Mouse (Mus musculus) left cerebral cortex, adult 2 months (tissue): ENCODE data around the gene Slc17a2. TPM values are rescaled to one million over a fixed set of nuclear protein-coding genes. Genes with fewer than 3 reads are reported as not detected.

Source experiments
- DNase-seq, 2 experiments: peaks; one replicate each; pipeline ENCODE4 v3.0.0; 2021 to 2022; ENCODE audit warnings: low spot score in 2 of 2, mixed read lengths in 1 of 2; ENCODE audit errors: extremely low spot score in 1 of 2
- H3K27ac ChIP-seq: fragments of 200-600 bp; 2 replicates; pipeline ENCODE4 v1.8.1; 2022
- H3K4me3 ChIP-seq: fragments of 200-600 bp; 2 replicates; pipeline ENCODE4 v1.8.1; 2022
- CTCF ChIP-seq: fragments of 200-600 bp; IDR thresholded peaks from 2 replicates; pipeline ENCODE4 v1.8.1; 2022; ENCODE audit warnings: antibody characterized with exemption, mild to moderate bottlenecking, moderate library complexity
- intact Hi-C: fragments of 180-260 bp; cut with DNase I; formaldehyde crosslinking; loops from one replicate; pipeline ENCODE4 v1.15.1; 2025
- total RNA-seq, 2 experiments: library from RNA; stranded (reverse); gene quantifications; 2 replicates each; pipeline ENCODE4 v1.2.3; 2021

Slc17a2 gene
- total RNA-seq, 2 experiments from 2014 or later: not detected

GRCm38 (mm10) chr13:23804532-23804931 is 2.3 kb upstream of the Slc17a2 start:
- no peak for TF ChIP-seq CTCF
- Histone ChIP-seq H3K4me3 (no peak overlapping the region), H3K27ac (no peak overlapping the region)
- DNase-seq: no peak
- intact Hi-C loops: no loop called here

- no peak overlapping the region for H3K27ac ChIP-seq
- TF ChIP-seq CTCF: no peak; the same call in 1 of the 2 replicates
- no peak for DNase-seq
- H3K4me3 ChIP-seq: no peak overlapping the region
- intact Hi-C loops: no loop called here
Observed at GRCm38 (mm10) chr13:23816148-23816547, 9.4 kb downstream of the Slc17a2 start.

GRCm38 (mm10) chr13:23820179-23820940 is 13.6 kb downstream of the Slc17a2 start:
- no peak for DNase-seq
- no peak overlapping the region for H3K4me3 ChIP-seq
- intact Hi-C loops: no loop called here

GRCm38 (mm10) chr13:23822213-23822612 is 15.4 kb downstream of the Slc17a2 start:
- Histone ChIP-seq H3K27ac (no peak overlapping the region), H3K4me3 (no peak overlapping the region)
- no peak for DNase-seq
- intact Hi-C loops: no loop called here
- TF ChIP-seq CTCF: no peak

More at GRCm38 (mm10) chr13:23820179-23820940, 13.6 kb downstream of the Slc17a2 start:
- TF ChIP-seq CTCF: no peak
- H3K27ac ChIP-seq: no peak overlapping the region

GRCm38 (mm10) chr13:23826606-23827005 is 19.8 kb downstream of the Slc17a2 start:
- no peak for TF ChIP-seq CTCF

GRCm38 (mm10) chr13:23833053-23833452 is 26.3 kb downstream of the Slc17a2 start:
- peak; percentile 77 for TF ChIP-seq CTCF
- no peak for DNase-seq
- H3K27ac ChIP-seq: no peak overlapping the region
- no peak overlapping the region for H3K4me3 ChIP-seq
- intact Hi-C loops: loop anchor here (5.0 kb wide), 4 partner anchors 119 to 484 kb away; no protein-coding TSS in a partner anchor

More at GRCm38 (mm10) chr13:23826606-23827005, 19.8 kb downstream of the Slc17a2 start:
- no peak for DNase-seq
- Histone ChIP-seq H3K27ac (no peak overlapping the region), H3K4me3 (no peak overlapping the region)
- intact Hi-C loops: no loop called here

- DNase-seq: no peak
- no peak for TF ChIP-seq CTCF
- H3K4me3 ChIP-seq: no peak overlapping the region
- H3K27ac ChIP-seq: no peak overlapping the region
- intact Hi-C loops: loop anchor here (2.0 to 5.0 kb wide), 5 partner anchors 50 to 482 kb away; no protein-coding TSS in a partner anchor
Observed at GRCm38 (mm10) chr13:23834836-23835235, 28.0 kb downstream of the Slc17a2 start.

- no peak overlapping the region for H3K4me3 ChIP-seq
- DNase-seq: no peak
- no peak for TF ChIP-seq CTCF
- intact Hi-C loops: no loop called here
- H3K27ac ChIP-seq: no peak overlapping the region
Observed at GRCm38 (mm10) chr13:23836630-23837029, 29.8 kb downstream of the Slc17a2 start.

- no peak within 1 kb of the TSS for H3K4me3 ChIP-seq
- intact Hi-C loops: no loop called here
- no peak for DNase-seq
- TF ChIP-seq CTCF: no peak
- H3K27ac ChIP-seq: no peak within 1 kb of the TSS
Observed at GRCm38 (mm10) chr13:23839308-23839707, 32.5 kb downstream of the Slc17a2 start, which contains the start of gene Slc17a3. Gene Slc17a3 (plus strand): TSS chr13:23839434.

GRCm38 (mm10) chr13:23845851-23846250 is 39.1 kb downstream of the Slc17a2 start:
- no peak for DNase-seq
- no peak for TF ChIP-seq CTCF
- Histone ChIP-seq H3K27ac (no peak overlapping the region), H3K4me3 (no peak overlapping the region)
- intact Hi-C loops: no loop called here

- intact Hi-C loops: no loop called here
- Histone ChIP-seq H3K4me3 (no peak overlapping the region), H3K27ac (no peak overlapping the region)
- DNase-seq: no peak
- TF ChIP-seq CTCF: no peak
Observed at GRCm38 (mm10) chr13:23849299-23849698, 42.5 kb downstream of the Slc17a2 start.

- H3K4me3 ChIP-seq: no peak overlapping the region
- DNase-seq: no peak
- intact Hi-C loops: no loop called here
- TF ChIP-seq CTCF: no peak
- no peak overlapping the region for H3K27ac ChIP-seq
Observed at GRCm38 (mm10) chr13:23856401-23856800, 49.6 kb downstream of the Slc17a2 start.

GRCm38 (mm10) chr13:23861815-23862214 is 55.0 kb downstream of the Slc17a2 start:
- TF ChIP-seq CTCF: no peak
- Histone ChIP-seq H3K4me3 (no peak overlapping the region), H3K27ac (no peak overlapping the region)
- DNase-seq: no peak
- intact Hi-C loops: no loop called here
